7 mouse cellular contexts compared by ENCODE assay signal in genomic region chr12:59217331-59217730, GRCm38 (mm10). TPM values are rescaled to one million over a fixed set of nuclear protein-coding genes. Genes with fewer than 3 reads are reported as not detected.
DNase-seq lines count a peak whose midpoint lies in the region; ATAC-seq lines count a peak whose summit lies in the region.

No protein-coding gene starts in this region.

- no peak for DNase-seq in liver, embryonic 11.5 days (ENCODE audit: low spot score)
- DNase-seq in liver, result no peak
- no peak for DNase-seq in cerebellum, postnatal 4 days (ENCODE audit: low spot score in 2 of 2)
- no peak for DNase-seq in frontal cortex, postnatal 25 days (ENCODE audit: low spot score in 2 of 2)

- WGBS in liver, embryonic 11.5 days, result 80% methylated on average over 3 of the region's 3 CpGs
- 83% methylated on average over 3 of the region's 3 CpGs for WGBS in embryonic facial prominence, embryonic 12.5 days
- WGBS in hindbrain, embryonic 15.5 days, result 84% methylated on average over 3 of the region's 3 CpGs
- WGBS in neural tube, embryonic 13.5 days, result 84% methylated on average over 3 of the region's 3 CpGs

- no peak overlapping the region for H3K27ac ChIP-seq in liver, embryonic 11.5 days (ENCODE audit: low read depth, low read length)
- H3K27ac ChIP-seq in embryonic facial prominence, embryonic 12.5 days, result no peak overlapping the region
- H3K27ac ChIP-seq in hindbrain, embryonic 15.5 days (replicated peaks), result no peak overlapping the region
- no peak overlapping the region for H3K27ac ChIP-seq in neural tube, embryonic 13.5 days (replicated peaks)

- peaks cover 21% of the 10 kb centered on the region for H3K4me1 ChIP-seq in liver, embryonic 11.5 days (replicated peaks; ENCODE audit: control insufficient read depth, insufficient read depth, low read length)
- H3K4me1 ChIP-seq in embryonic facial prominence, embryonic 12.5 days, result peaks cover 11% of the 10 kb centered on the region
- H3K4me1 ChIP-seq in hindbrain, embryonic 15.5 days (replicated peaks), result peaks cover 26% of the 10 kb centered on the region
- peaks cover 33% of the 10 kb centered on the region for H3K4me1 ChIP-seq in neural tube, embryonic 13.5 days (replicated peaks)

- no peak for ATAC-seq in liver, embryonic 11.5 days (replicated peaks; ENCODE audit: low FRiP score)
- no peak for ATAC-seq in embryonic facial prominence, embryonic 12.5 days (ENCODE audit: insufficient number of reproducible peaks, insufficient read depth, low FRiP score, low TSS enrichment)
- ATAC-seq in hindbrain, embryonic 15.5 days (ENCODE audit: low FRiP score, low read depth), result no peak
- no peak for ATAC-seq in neural tube, embryonic 13.5 days (ENCODE audit: low read depth)

- no peaks in the 10 kb centered on the region; the same call in 1 of the 2 replicates for H3K36me3 ChIP-seq in liver, embryonic 11.5 days (ENCODE audit: control insufficient read depth, insufficient read depth, low read length)
- no peaks in the 10 kb centered on the region for H3K36me3 ChIP-seq in embryonic facial prominence, embryonic 12.5 days
- H3K36me3 ChIP-seq in hindbrain, embryonic 15.5 days, result no peaks in the 10 kb centered on the region
- peaks cover under 1% of the 10 kb centered on the region; the same call in 1 of the 2 replicates for H3K36me3 ChIP-seq in neural tube, embryonic 13.5 days

- H3K4me2 ChIP-seq in liver, embryonic 11.5 days, result peak overlapping the region; percentile 89
- peak overlapping the region; percentile 82 for H3K4me2 ChIP-seq in embryonic facial prominence, embryonic 12.5 days (replicated peaks)
- H3K4me2 ChIP-seq in hindbrain, embryonic 15.5 days, result peak overlapping the region; percentile 62
- peak overlapping the region; percentile 90 for H3K4me2 ChIP-seq in neural tube, embryonic 13.5 days

- no peaks in the 10 kb centered on the region for H3K27me3 ChIP-seq in liver, embryonic 11.5 days (replicated peaks; ENCODE audit: control insufficient read depth, insufficient read depth, low read length)
- no peaks in the 10 kb centered on the region for H3K27me3 ChIP-seq in embryonic facial prominence, embryonic 12.5 days
- no peaks in the 10 kb centered on the region for H3K27me3 ChIP-seq in hindbrain, embryonic 15.5 days
- H3K27me3 ChIP-seq in neural tube, embryonic 13.5 days, result no peaks in the 10 kb centered on the region

- no peaks in the 10 kb centered on the region for H3K9me3 ChIP-seq in liver, embryonic 11.5 days (ENCODE audit: control insufficient read depth, low read length)
- no peaks in the 10 kb centered on the region for H3K9me3 ChIP-seq in embryonic facial prominence, embryonic 12.5 days
- no peaks in the 10 kb centered on the region for H3K9me3 ChIP-seq in hindbrain, embryonic 15.5 days
- no peaks in the 10 kb centered on the region for H3K9me3 ChIP-seq in neural tube, embryonic 13.5 days

- H3K9ac ChIP-seq in liver, embryonic 11.5 days (ENCODE audit: low read depth, low read length), result no peak overlapping the region
- no peak overlapping the region for H3K9ac ChIP-seq in embryonic facial prominence, embryonic 12.5 days
- peak overlapping the region; percentile 81; the same call in 1 of the 2 replicates for H3K9ac ChIP-seq in hindbrain, embryonic 15.5 days
- peak overlapping the region; percentile 92 for H3K9ac ChIP-seq in neural tube, embryonic 13.5 days

- peak overlapping the region; percentile 81; the same call in 1 of the 2 replicates for H3K4me3 ChIP-seq in liver, embryonic 11.5 days (ENCODE audit: low read depth, low read length)
- H3K4me3 ChIP-seq in embryonic facial prominence, embryonic 12.5 days, result no peak overlapping the region
- peak overlapping the region; percentile 77 for H3K4me3 ChIP-seq in hindbrain, embryonic 15.5 days
- H3K4me3 ChIP-seq in neural tube, embryonic 13.5 days, result peak overlapping the region; percentile 93

RNA-seq across cellular contexts. Expression of gene Fbxo33, which starts 2.2 kb away (rescaled TPM):
- 13.3 and 15.1 TPM in 2 replicates for polyA plus RNA-seq in liver, embryonic 11.5 days (2014; fragmentation: Nextera tagmentation; extraction: Ambion mirVana)
- 10.4 and 10.6 TPM in 2 replicates for polyA plus RNA-seq in embryonic facial prominence, embryonic 12.5 days (2016; fragmentation: Nextera tagmentation; extraction: Ambion mirVana)
- polyA plus RNA-seq in hindbrain, embryonic 15.5 days (2015; fragmentation: Nextera tagmentation; extraction: Ambion mirVana), result 8.2 and 8.8 TPM in 2 replicates
- polyA plus RNA-seq in neural tube, embryonic 13.5 days (2015; fragmentation: Nextera tagmentation; extraction: Ambion mirVana), result 8.6 and 8.8 TPM in 2 replicates

Comparison
In these comparisons a context has a peak if more than half of its experiments do, and no peak if none do; other contexts are left out.
1. H3K9ac ChIP-seq: peak in hindbrain, embryonic 15.5 days (single experiment) and neural tube, embryonic 13.5 days (single experiment); none in liver, embryonic 11.5 days (single experiment) and embryonic facial prominence, embryonic 12.5 days (single experiment).
2. Peak in every context shown above with its lines, with median percentiles within 50 percentile points of each other: H3K4me2 ChIP-seq.